Mouse (Mus musculus): Measurements from ENCODE around the gene Tprn.

GRCm38 (mm10) chr2:25286314-25286713, 23.9 kb downstream of the Tprn start:
- TF ChIP-seq CTCF (IDR thresholded peaks at IDR 0.05; ENCODE audit: low read depth, low read length) (no peak), GATA1 (IDR thresholded peaks at IDR 0.05; ENCODE audit: borderline replicate concordance, low read length) (no peak), TAL1 (conservative IDR thresholded peaks at IDR 0.05; ENCODE audit: low read depth, low read length) (no peak), POLR2AphosphoS5 (IDR thresholded peaks at IDR 0.05; ENCODE audit: insufficient replicate concordance, low read depth, low read length) (no peak), GATA2 (IDR thresholded peaks at IDR 0.05; ENCODE audit: borderline replicate concordance, low read depth, low read length) (no peak)

All from G1E (cell line).